Mouse (Mus musculus) thymus, adult 2 months (tissue): ENCODE results near the gene Mmd2.

Source experiments
- CTCF ChIP-seq: fragments of 200-500 bp; IDR thresholded peaks from 2 replicates; pipeline ENCODE4 v1.5.1; 2012; ENCODE audit warnings: mild to moderate bottlenecking, control low read depth, low read length, moderate library complexity, borderline replicate concordance; ENCODE audit not compliant: control insufficient read depth, poor library complexity, insufficient read depth; ENCODE audit errors: extremely low read depth
- POLR2A ChIP-seq: fragments of 200-500 bp; IDR thresholded peaks from 2 replicates; pipeline ENCODE4 v1.6.1; 2012; ENCODE audit warnings: mild to moderate bottlenecking, low read length, control low read depth, moderate library complexity; ENCODE audit not compliant: control insufficient read depth, poor library complexity, insufficient read depth; ENCODE audit errors: extremely low read depth

GRCm38 (mm10) chr5:142648162-142648561, 39.6 kb upstream of the Mmd2 start:
- no peak for TF ChIP-seq CTCF
- TF ChIP-seq POLR2A = no peak
